Mouse (Mus musculus) midbrain, embryonic 12.5 days (tissue): ENCODE results near the gene Rbm19. TPM values are rescaled to one million over a fixed set of nuclear protein-coding genes. Genes with fewer than 3 reads are reported as not detected.

Experiments used
- ATAC-seq: fragments of 200-750 bp; cut with Nextera tagmentation; 2 replicates; pipeline ENCODE4 v1.8.0; 2017; ENCODE audit warnings: low read depth, moderate TSS enrichment, moderate library complexity; ENCODE audit not compliant: low FRiP score
- H3K27ac ChIP-seq: fragments of 300-500 bp; sonication (generic); replicated peaks from 2 replicates; pipeline ENCODE4 v1.5.1; 2016; ENCODE audit warnings: mild to moderate bottlenecking
- H3K27me3 ChIP-seq: fragments of 300-500 bp; sonication (generic); 2 replicates; pipeline ENCODE4 v1.6.1; 2016; ENCODE audit warnings: mild to moderate bottlenecking
- H3K36me3 ChIP-seq: fragments of 300-500 bp; sonication (generic); 2 replicates; pipeline ENCODE4 v1.6.1; 2016
- H3K4me1 ChIP-seq: fragments of 300-500 bp; sonication (generic); 2 replicates; pipeline ENCODE4 v1.6.1; 2016
- H3K4me2 ChIP-seq: fragments of 300-500 bp; sonication (generic); replicated peaks from 2 replicates; pipeline ENCODE4 v1.6.1; 2016; ENCODE audit warnings: mild to moderate bottlenecking, moderate library complexity
- H3K4me3 ChIP-seq: fragments of 300-500 bp; sonication (generic); 2 replicates; pipeline ENCODE4 v1.5.1; 2016; ENCODE audit warnings: mild to moderate bottlenecking
- H3K9ac ChIP-seq: fragments of 300-500 bp; sonication (generic); replicated peaks from 2 replicates; pipeline ENCODE4 v1.6.1; 2016; ENCODE audit warnings: mild to moderate bottlenecking, moderate library complexity
- H3K9me3 ChIP-seq: fragments of 300-500 bp; sonication (generic); 2 replicates; pipeline ENCODE4 v1.6.1; 2016; ENCODE audit warnings: mild to moderate bottlenecking
- WGBS: fragments of 180-500 bp; shearing (Covaris S2); methylation state at CpG from one replicate; pipeline ENCODE4 v1.1.7; 2016; 5-methylcytosine and 5-hydroxymethylcytosine counted together
- polyA plus RNA-seq: library from polyadenylated mRNA; unstranded; fragments of >200 nt; fragmentation: Nextera tagmentation; extraction: Ambion mirVana; gene quantifications from 2 replicates; pipeline ENCODE4 v1.2.1, GENCODE M21; 2016

Rbm19 gene
- polyA plus RNA-seq, 1 experiment from 2014 or later = 26.7 TPM

DNA sequence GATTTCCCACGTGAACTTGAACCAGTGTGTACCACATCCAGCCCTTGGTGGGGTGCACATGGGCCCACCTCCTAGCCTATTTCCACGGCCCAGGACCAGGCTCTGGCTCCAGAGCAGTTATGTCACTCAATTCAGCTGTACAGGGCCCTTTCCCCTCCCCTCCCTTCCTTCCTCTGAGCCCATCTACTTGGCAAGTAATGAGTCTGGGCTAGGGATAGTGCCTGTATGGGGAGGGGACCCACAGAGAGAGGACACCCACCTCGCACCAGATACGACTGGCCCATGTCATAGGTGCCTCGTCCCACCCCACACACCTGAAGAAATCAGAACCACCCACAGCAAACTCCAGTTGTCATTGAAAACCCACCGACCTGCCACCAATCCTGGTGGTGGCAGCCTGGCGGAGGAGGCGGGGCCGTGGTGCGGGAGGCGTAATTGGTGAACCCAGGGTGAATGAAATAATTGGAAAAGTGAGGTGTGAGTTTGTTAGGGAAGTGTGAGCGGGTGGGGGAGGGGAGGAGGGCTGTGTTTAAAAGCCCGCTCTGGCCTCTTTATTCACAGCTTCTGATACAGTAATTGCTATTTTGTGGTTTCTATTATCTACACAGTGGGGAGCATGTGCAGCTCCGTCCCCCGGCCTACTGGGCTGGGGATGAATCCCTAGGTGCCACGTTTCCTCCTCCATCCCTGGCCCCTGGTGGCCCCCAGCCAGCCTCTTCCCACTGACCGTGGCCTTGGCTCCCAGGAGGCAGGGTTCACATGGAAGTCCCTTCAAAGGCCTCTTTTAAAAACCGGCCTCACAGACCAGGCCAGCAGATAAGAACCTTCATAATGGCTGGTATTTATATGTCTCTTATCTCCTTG, 55.8 kb downstream of the Rbm19 start:
- Histone ChIP-seq H3K27ac (peak overlapping the region; percentile 42; the same call in 1 of the 2 replicates), H3K36me3 (0 out of 2 replicates have a peak, but pooled peaks cover 2% of the 10 kb centered on the region), H3K4me2 (no peak overlapping the region), H3K9ac (no peak overlapping the region), H3K4me1 (peaks cover 40% of the 10 kb centered on the region), H3K27me3 (no peaks in the 10 kb centered on the region; the same call in 1 of the 2 replicates), H3K4me3 (no peak overlapping the region), H3K9me3 (no peaks in the 10 kb centered on the region)
- ATAC-seq = peak; percentile 38; the same call in 1 of the 2 replicates
- WGBS = 67% methylated on average over 18 of the region's 18 CpGs

DNA sequence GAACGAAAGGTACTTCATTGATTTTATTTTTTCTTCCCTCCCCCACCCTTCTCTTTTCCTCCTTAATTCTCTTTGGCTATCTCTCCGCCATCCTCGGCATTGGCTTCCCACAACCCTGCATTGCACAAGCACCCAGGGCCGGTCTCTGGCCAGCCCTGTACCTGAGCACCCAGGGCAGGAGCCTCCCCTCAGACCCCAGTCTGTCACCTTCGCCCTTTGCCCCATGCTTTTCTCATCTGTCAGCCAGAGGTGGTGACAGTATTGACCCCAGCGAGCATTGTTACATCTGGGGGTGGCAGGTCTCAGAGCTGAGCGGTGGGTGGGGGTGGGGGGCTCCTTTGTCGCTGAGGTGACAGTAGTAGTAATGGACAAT, 56.5 kb downstream of the Rbm19 start:
- 0 out of 2 replicates have a peak, but pooled peaks cover 2% of the 10 kb centered on the region for H3K36me3 ChIP-seq
- no peaks in the 10 kb centered on the region for H3K9me3 ChIP-seq
- H3K27me3 ChIP-seq = no peaks in the 10 kb centered on the region; the same call in 1 of the 2 replicates
- ATAC-seq = no peak
- peaks cover 40% of the 10 kb centered on the region for H3K4me1 ChIP-seq
- H3K4me2 ChIP-seq = no peak overlapping the region
- H3K27ac ChIP-seq = no peak overlapping the region
- no peak overlapping the region for H3K4me3 ChIP-seq
- no peak overlapping the region for H3K9ac ChIP-seq
- 79% methylated on average over 8 of the region's 8 CpGs for WGBS

DNA sequence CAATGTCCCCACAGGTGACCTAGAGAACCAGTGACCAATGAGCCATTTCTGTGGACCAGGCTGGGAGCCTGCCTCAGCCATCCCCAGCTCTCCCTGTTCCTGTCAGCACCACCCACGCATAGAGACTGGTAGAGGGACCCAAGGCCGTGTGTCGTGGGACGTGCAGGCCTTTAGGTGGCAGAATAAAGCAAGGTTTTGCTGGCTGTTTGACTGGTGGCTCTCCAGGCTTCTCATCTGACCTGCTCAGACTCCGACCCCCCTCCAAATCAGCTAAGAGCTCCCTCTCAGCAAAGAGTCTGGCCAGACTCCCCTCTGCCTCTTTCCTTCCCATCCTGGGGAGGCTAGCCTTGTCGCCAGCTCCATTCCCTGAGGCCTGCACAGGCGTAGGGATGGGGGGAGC, 58.1 kb downstream of the Rbm19 start:
- Histone ChIP-seq H3K36me3 (0 out of 2 replicates have a peak, but pooled peaks cover 2% of the 10 kb centered on the region), H3K9ac (no peak overlapping the region), H3K4me2 (no peak overlapping the region), H3K27me3 (no peaks in the 10 kb centered on the region; the same call in 1 of the 2 replicates), H3K4me1 (peaks cover 44% of the 10 kb centered on the region), H3K27ac (peak overlapping the region; percentile 69), H3K4me3 (no peak overlapping the region), H3K9me3 (no peaks in the 10 kb centered on the region)
- 47% methylated on average over 7 of the region's 7 CpGs for WGBS
- no peak for ATAC-seq

DNA sequence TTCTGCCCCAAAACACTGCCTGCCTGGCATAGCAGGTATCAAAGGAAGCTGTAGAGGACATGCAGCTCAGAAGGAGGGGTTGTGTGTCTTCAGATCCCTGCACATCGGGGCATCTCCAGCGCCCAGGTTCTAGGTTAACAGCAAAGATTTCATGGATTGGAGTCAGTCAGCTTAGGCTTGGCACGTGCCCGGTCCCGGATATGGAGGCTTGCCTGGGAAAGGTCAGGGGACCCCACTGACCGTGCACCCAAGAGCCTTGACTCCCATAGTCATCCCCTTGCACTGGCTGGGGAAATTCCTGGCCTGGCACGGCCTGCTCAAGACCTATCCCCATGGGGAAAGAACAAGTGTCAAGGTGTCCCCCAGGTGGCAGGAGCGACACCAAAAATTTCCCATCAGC, 59.0 kb downstream of the Rbm19 start:
- Histone ChIP-seq H3K4me2 (no peak overlapping the region), H3K9ac (no peak overlapping the region), H3K27ac (peak overlapping the region; percentile 69), H3K36me3 (peaks cover 4% of the 10 kb centered on the region; the same call in 1 of the 2 replicates), H3K4me3 (no peak overlapping the region), H3K9me3 (no peaks in the 10 kb centered on the region), H3K27me3 (no peaks in the 10 kb centered on the region; the same call in 1 of the 2 replicates), H3K4me1 (peaks cover 44% of the 10 kb centered on the region)
- WGBS = 93% methylated on average over 8 of the region's 8 CpGs
- no peak for ATAC-seq

DNA sequence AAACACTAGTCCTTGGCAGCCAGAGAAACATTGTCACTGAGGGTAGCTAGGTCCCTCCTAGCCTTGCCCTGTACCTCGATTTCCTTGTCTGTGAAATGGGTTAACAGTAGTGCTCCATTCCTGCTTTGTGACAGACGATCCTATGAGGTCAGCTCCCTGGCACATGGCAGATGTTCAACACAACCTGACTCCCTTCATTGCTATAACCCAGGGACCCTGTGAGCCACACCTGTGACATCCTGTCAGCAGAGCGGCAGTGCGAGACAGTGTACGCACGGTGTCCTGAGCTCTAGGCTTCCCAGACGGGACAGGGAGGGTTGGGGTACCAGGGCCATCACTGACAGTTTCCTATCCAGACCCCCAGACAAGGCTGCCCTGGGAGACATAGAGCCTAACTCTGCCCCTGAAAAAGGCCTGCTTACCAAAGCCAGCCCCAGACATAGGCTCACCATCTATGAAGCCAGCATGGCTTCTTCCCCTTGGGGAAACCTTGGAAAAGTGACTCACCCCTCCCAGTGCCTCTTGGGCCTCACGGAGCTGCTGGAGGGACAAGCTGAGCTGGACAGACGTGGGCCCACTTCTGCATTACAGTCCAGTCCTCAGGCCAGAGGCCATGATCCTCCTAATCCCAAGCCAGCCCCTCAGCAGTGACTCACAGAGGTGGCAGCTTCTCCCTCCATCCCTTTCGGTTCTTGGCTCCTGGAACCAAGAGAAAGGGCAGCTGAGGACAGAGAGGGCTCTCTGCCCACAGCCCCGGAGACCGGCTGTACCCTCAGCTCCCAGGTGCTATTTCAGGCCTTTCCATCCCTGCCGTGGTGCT, 60.2 kb downstream of the Rbm19 start:
- H3K4me3 ChIP-seq = no peak overlapping the region
- no peak for ATAC-seq
- H3K9me3 ChIP-seq = peaks cover 5% of the 10 kb centered on the region; the same call in 1 of the 2 replicates
- H3K36me3 ChIP-seq = peaks cover 11% of the 10 kb centered on the region; the same call in 1 of the 2 replicates
- 93% methylated on average over 13 of the region's 13 CpGs for WGBS
- no peaks in the 10 kb centered on the region; the same call in 1 of the 2 replicates for H3K27me3 ChIP-seq
- no peak overlapping the region for H3K9ac ChIP-seq
- H3K27ac ChIP-seq = no peak overlapping the region
- H3K4me2 ChIP-seq = no peak overlapping the region
- H3K4me1 ChIP-seq = peaks cover 40% of the 10 kb centered on the region

DNA sequence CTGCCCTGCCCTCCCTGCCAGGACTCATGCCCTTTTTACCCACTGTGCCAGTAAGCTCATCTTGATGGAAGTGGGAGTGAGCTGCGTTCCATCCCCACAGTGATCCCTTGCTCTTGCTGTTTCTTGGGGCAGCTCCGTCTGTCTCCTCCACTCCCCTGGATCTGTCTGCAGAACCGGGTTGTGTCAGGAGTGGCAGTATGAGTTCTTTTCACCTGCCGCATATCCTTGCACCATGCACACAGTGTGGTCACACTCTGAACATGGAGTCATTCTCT, 60.7 kb downstream of the Rbm19 start:
- 93% methylated on average over 4 of the region's 4 CpGs for WGBS
- peaks cover 34% of the 10 kb centered on the region for H3K4me1 ChIP-seq

DNA sequence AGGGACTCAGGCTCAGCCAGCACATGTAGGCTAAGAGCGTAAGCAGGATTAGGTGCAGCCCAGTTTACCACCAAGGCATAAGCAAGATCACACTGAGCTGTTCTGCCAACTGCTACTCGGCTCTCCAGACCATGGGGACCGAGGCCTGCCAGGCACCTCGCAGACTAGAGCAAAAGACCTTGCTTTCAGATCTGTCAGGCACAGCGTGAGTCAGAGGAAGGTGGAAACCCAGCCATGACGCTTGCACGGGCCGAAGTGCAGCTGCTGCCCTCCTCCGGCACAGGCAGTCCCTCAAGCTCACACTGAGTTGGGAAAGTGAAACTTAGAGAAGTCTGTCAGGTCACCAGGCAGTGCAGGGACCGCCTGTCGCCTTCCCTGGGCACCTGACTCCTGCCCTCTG, 63.8 kb downstream of the Rbm19 start:
- H3K4me1 ChIP-seq = peaks cover 8% of the 10 kb centered on the region; the same call in 1 of the 2 replicates
- H3K36me3 ChIP-seq = peaks cover 11% of the 10 kb centered on the region; the same call in 1 of the 2 replicates
- H3K9me3 ChIP-seq = peaks cover 5% of the 10 kb centered on the region; the same call in 1 of the 2 replicates
- no peaks in the 10 kb centered on the region; the same call in 1 of the 2 replicates for H3K27me3 ChIP-seq
- no peak overlapping the region for H3K9ac ChIP-seq
- H3K4me3 ChIP-seq = no peak overlapping the region
- H3K4me2 ChIP-seq = no peak overlapping the region
- no peak for ATAC-seq
- 97% methylated on average over 11 of the region's 11 CpGs for WGBS
- no peak overlapping the region for H3K27ac ChIP-seq

More for the DNA sequence above, 60.7 kb downstream of the Rbm19 start:
- peaks cover 5% of the 10 kb centered on the region; the same call in 1 of the 2 replicates for H3K9me3 ChIP-seq
- H3K27me3 ChIP-seq = no peaks in the 10 kb centered on the region; the same call in 1 of the 2 replicates
- peaks cover 11% of the 10 kb centered on the region; the same call in 1 of the 2 replicates for H3K36me3 ChIP-seq
- H3K4me3 ChIP-seq = no peak overlapping the region
- no peak overlapping the region for H3K9ac ChIP-seq
- ATAC-seq = no peak
- no peak overlapping the region for H3K27ac ChIP-seq
- H3K4me2 ChIP-seq = no peak overlapping the region

DNA sequence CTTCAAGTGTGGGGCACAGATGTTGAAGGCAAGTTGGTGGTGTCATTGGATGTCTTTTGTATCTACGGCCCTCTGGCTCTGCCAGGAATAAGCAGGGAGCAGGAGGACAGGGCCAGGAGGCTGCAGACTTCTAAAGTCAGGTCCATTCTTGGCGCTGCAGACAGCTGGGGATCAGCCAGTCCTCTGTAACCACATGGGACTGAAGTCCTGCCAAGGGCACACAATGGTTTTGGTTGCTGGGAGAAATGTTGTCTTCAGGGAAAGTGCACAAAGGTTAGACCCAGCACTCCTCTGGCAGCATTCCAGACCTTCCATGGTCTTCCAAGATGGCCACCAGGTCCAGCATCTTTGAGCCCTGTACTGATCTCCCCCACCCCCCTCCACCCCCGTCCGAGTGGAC, 65.1 kb downstream of the Rbm19 start:
- 91% methylated on average over 4 of the region's 4 CpGs for WGBS
- Histone ChIP-seq H3K27me3 (no peaks in the 10 kb centered on the region), H3K27ac (no peak overlapping the region), H3K4me3 (no peak overlapping the region), H3K36me3 (peaks cover 11% of the 10 kb centered on the region; the same call in 1 of the 2 replicates), H3K9ac (no peak overlapping the region), H3K9me3 (peaks cover 5% of the 10 kb centered on the region; the same call in 1 of the 2 replicates), H3K4me1 (0 out of 2 replicates have a peak, but pooled peaks cover 4% of the 10 kb centered on the region), H3K4me2 (no peak overlapping the region)
- no peak for ATAC-seq

DNA sequence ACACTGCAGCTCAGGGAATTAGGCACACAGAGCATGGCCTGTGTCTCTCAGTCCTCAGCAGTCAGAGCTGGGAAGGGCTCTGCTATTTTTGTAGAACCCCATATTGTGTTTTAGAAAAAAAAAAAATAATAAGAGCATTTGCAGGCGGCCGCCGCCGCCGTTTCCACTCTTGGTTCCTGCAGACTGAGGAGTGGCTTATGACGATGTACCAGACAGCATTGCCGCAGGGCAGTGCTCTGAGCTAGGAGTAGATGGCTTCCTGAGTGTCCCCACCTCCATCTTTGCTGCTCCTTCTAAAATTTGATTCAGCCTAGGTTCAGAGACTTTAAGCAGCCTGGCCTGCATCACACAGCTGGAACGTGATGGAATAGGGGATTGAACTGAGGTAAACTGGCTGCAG, 67.1 kb downstream of the Rbm19 start:
- no peak overlapping the region for H3K4me2 ChIP-seq
- peaks cover 8% of the 10 kb centered on the region; the same call in 1 of the 2 replicates for H3K36me3 ChIP-seq
- peaks cover 5% of the 10 kb centered on the region; the same call in 1 of the 2 replicates for H3K9me3 ChIP-seq
- WGBS = 86% methylated on average over 8 of the region's 8 CpGs
- no peak for ATAC-seq
- no peak overlapping the region for H3K9ac ChIP-seq
- H3K27me3 ChIP-seq = no peaks in the 10 kb centered on the region
- H3K4me1 ChIP-seq = 0 out of 2 replicates have a peak, but pooled peaks cover 4% of the 10 kb centered on the region
- no peak overlapping the region for H3K4me3 ChIP-seq
- no peak overlapping the region for H3K27ac ChIP-seq

DNA sequence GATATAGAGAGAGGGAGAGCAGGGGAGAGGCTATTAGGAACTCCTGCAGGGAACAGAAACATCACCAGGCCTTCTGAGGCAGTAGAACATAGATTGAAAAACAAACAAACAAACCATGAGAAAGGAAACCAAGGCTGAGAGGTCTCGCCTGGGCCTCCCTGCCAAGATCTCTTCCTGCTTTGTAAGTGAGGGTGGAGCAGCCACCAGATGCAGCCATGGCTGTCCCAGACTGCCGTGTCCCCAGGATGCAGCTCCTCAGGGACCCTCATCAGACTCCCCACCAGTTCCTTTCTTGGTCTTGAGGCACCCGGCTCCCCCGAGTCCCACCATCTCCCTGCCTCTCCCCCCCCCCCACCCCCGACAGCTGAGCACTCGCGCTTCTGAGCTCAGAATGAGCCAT, 67.5 kb downstream of the Rbm19 start:
- Histone ChIP-seq H3K9me3 (peaks cover 5% of the 10 kb centered on the region; the same call in 1 of the 2 replicates), H3K27ac (no peak overlapping the region), H3K4me2 (no peak overlapping the region), H3K4me1 (no peaks in the 10 kb centered on the region), H3K36me3 (peaks cover 8% of the 10 kb centered on the region; the same call in 1 of the 2 replicates), H3K27me3 (no peaks in the 10 kb centered on the region), H3K4me3 (no peak overlapping the region), H3K9ac (no peak overlapping the region)
- WGBS = 67% methylated on average over 7 of the region's 7 CpGs
- ATAC-seq = no peak

DNA sequence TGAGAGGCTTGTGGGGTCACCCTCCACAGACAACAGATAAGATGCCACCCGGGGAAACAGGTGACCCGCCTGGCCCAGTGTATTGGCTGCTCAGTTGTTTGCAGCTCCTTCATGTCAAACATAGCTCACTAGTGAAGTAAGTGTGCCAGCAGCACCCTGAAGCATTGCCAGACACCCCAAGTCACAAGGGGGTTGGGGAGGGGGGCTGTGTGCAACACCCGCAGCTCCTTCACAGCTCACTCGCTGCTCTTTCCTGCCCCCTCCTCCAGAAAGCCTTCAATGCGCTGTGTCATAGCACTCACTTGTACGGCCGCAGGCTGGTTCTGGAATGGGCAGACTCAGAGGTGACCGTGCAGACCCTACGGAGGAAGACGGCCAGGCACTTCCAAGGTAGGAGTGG, 69.7 kb downstream of the Rbm19 start:
- peaks cover 12% of the 10 kb centered on the region; the same call in 1 of the 2 replicates for H3K27me3 ChIP-seq
- H3K4me2 ChIP-seq = no peak overlapping the region
- no peak overlapping the region for H3K4me3 ChIP-seq
- H3K9ac ChIP-seq = no peak overlapping the region
- no peaks in the 10 kb centered on the region for H3K9me3 ChIP-seq
- no peak for ATAC-seq
- no peak overlapping the region for H3K27ac ChIP-seq
- H3K36me3 ChIP-seq = 0 out of 2 replicates have a peak, but pooled peaks cover 1% of the 10 kb centered on the region
- 95% methylated on average over 10 of the region's 10 CpGs for WGBS
- H3K4me1 ChIP-seq = peaks cover 9% of the 10 kb centered on the region; the same call in 1 of the 2 replicates
